Mouse (Mus musculus): Measurements from ENCODE around the gene Klhl12. TPM values are rescaled to one million over a fixed set of nuclear protein-coding genes. Genes with fewer than 3 reads are reported as not detected.
"Not testable (repeated sequence)": the region's sequence is repeated elsewhere in the genome, so short reads cannot be mapped to it uniquely, and the experiment has no call there.

Klhl12 gene
- polyA plus RNA-seq, 1 experiment from 2014 or later: 32.3 TPM

GRCm38 (mm10) chr1:134500916-134501315, 45.6 kb downstream of the Klhl12 start:
- no peak overlapping the region for H3K4me2 ChIP-seq (replicated peaks)
- no peaks in the 10 kb centered on the region for H3K27me3 ChIP-seq
- H3K4me3 ChIP-seq (replicated peaks): no peak overlapping the region
- 100% methylated on average over 1 of the region's 1 CpGs for WGBS
- no peak for ATAC-seq
- H3K4me1 ChIP-seq (replicated peaks): peaks cover 3% of the 10 kb centered on the region
- H3K9me3 ChIP-seq: no peaks in the 10 kb centered on the region
- peaks cover 24% of the 10 kb centered on the region for H3K36me3 ChIP-seq
- H3K9ac ChIP-seq (replicated peaks): no peak overlapping the region
- H3K27ac ChIP-seq: no peak overlapping the region

- Histone ChIP-seq H3K9ac (replicated peaks) (no peak overlapping the region), H3K27ac (no peak overlapping the region), H3K36me3 (peaks cover 54% of the 10 kb centered on the region), H3K9me3 (no peaks in the 10 kb centered on the region), H3K4me1 (replicated peaks) (no peaks in the 10 kb centered on the region), H3K4me2 (replicated peaks) (no peak overlapping the region), H3K27me3 (0 out of 2 replicates have a peak, but pooled peaks cover under 1% of the 10 kb centered on the region), H3K4me3 (replicated peaks) (no peak overlapping the region)
- WGBS: 92% methylated on average over 8 of the region's 8 CpGs
- ATAC-seq: no peak
Observed at GRCm38 (mm10) chr1:134506201-134506600, 50.9 kb downstream of the Klhl12 start.

- H3K4me3 ChIP-seq (replicated peaks): no peak overlapping the region
- peaks cover 41% of the 10 kb centered on the region for H3K36me3 ChIP-seq
- no peak overlapping the region for H3K9ac ChIP-seq (replicated peaks)
- H3K27me3 ChIP-seq: peaks cover 37% of the 10 kb centered on the region
- peaks cover 17% of the 10 kb centered on the region for H3K4me1 ChIP-seq (replicated peaks)
- H3K4me2 ChIP-seq (replicated peaks): no peak overlapping the region
- H3K27ac ChIP-seq: no peak overlapping the region
- ATAC-seq: no peak
- no peaks in the 10 kb centered on the region for H3K9me3 ChIP-seq
- WGBS: 61% methylated on average over 7 of the region's 7 CpGs
Observed at GRCm38 (mm10) chr1:134510018-134510417, 54.7 kb downstream of the Klhl12 start.

GRCm38 (mm10) chr1:134512183-134512582, 56.9 kb downstream of the Klhl12 start:
- Histone ChIP-seq H3K36me3 (peaks cover 21% of the 10 kb centered on the region), H3K9ac (replicated peaks) (no peak overlapping the region), H3K4me3 (replicated peaks) (no peak overlapping the region), H3K27me3 (peaks cover 40% of the 10 kb centered on the region), H3K4me2 (replicated peaks) (no peak overlapping the region), H3K27ac (no peak overlapping the region), H3K4me1 (replicated peaks) (peaks cover 28% of the 10 kb centered on the region), H3K9me3 (no peaks in the 10 kb centered on the region)
- 62% methylated on average over 4 of the region's 4 CpGs for WGBS
- no peak for ATAC-seq

- H3K36me3 ChIP-seq: peaks cover 17% of the 10 kb centered on the region
- no peak for ATAC-seq
- H3K4me2 ChIP-seq (replicated peaks): no peak overlapping the region; the same call in 1 of the 2 replicates
- 56% methylated on average over 6 of the region's 6 CpGs for WGBS
- no peak overlapping the region for H3K27ac ChIP-seq
- no peak overlapping the region for H3K9ac ChIP-seq (replicated peaks)
- H3K4me1 ChIP-seq (replicated peaks): peaks cover 28% of the 10 kb centered on the region
- H3K9me3 ChIP-seq: no peaks in the 10 kb centered on the region
- H3K4me3 ChIP-seq (replicated peaks): peak overlapping the region; percentile 36; the same call in 1 of the 2 replicates
- H3K27me3 ChIP-seq: peaks cover 40% of the 10 kb centered on the region
Observed at GRCm38 (mm10) chr1:134512584-134512983, 57.3 kb downstream of the Klhl12 start.

- Histone ChIP-seq H3K27me3 (peaks cover 40% of the 10 kb centered on the region), H3K36me3 (peaks cover 10% of the 10 kb centered on the region), H3K9ac (replicated peaks) (peak overlapping the region; percentile 55), H3K9me3 (no peaks in the 10 kb centered on the region), H3K4me2 (replicated peaks) (peak overlapping the region; percentile 65), H3K4me1 (replicated peaks) (peaks cover 28% of the 10 kb centered on the region), H3K4me3 (replicated peaks) (peak overlapping the region; percentile 36), H3K27ac (no peak overlapping the region)
- WGBS: 1% methylated on average over 38 of the region's 38 CpGs
- ATAC-seq: peak; percentile 56; the same call in 1 of the 2 replicates
Observed at GRCm38 (mm10) chr1:134513312-134513860, 58.1 kb downstream of the Klhl12 start.

GRCm38 (mm10) chr1:134513876-134514590, 58.7 kb downstream of the Klhl12 start:
- Histone ChIP-seq H3K36me3 (peaks cover 6% of the 10 kb centered on the region), H3K9me3 (no peaks in the 10 kb centered on the region), H3K9ac (replicated peaks) (no peak overlapping the region), H3K4me1 (replicated peaks) (peaks cover 28% of the 10 kb centered on the region), H3K27ac (no peak overlapping the region), H3K27me3 (peaks cover 40% of the 10 kb centered on the region), H3K4me2 (replicated peaks) (peak overlapping the region; percentile 65), H3K4me3 (replicated peaks) (peak overlapping the region; percentile 36; the same call in 1 of the 2 replicates)
- 42% methylated on average over 16 of the region's 16 CpGs for WGBS
- ATAC-seq: no peak

GRCm38 (mm10) chr1:134515891-134516290, 60.6 kb downstream of the Klhl12 start:
- H3K36me3 ChIP-seq: no peaks in the 10 kb centered on the region
- no peak for ATAC-seq
- no peak overlapping the region for H3K9ac ChIP-seq (replicated peaks)
- H3K4me2 ChIP-seq (replicated peaks): no peak overlapping the region
- no peak overlapping the region for H3K4me3 ChIP-seq (replicated peaks)
- H3K4me1 ChIP-seq (replicated peaks): peaks cover 28% of the 10 kb centered on the region
- WGBS: 78% methylated on average over 2 of the region's 2 CpGs
- H3K9me3 ChIP-seq: no peaks in the 10 kb centered on the region
- H3K27me3 ChIP-seq: peaks cover 40% of the 10 kb centered on the region
- peak overlapping the region; percentile 7; the same call in 1 of the 2 replicates for H3K27ac ChIP-seq

GRCm38 (mm10) chr1:134516491-134517198, 61.3 kb downstream of the Klhl12 start:
- H3K4me1 ChIP-seq (replicated peaks): peaks cover 28% of the 10 kb centered on the region
- peak; percentile 62; the same call in 1 of the 2 replicates for ATAC-seq
- H3K4me2 ChIP-seq (replicated peaks): no peak overlapping the region
- H3K36me3 ChIP-seq: no peaks in the 10 kb centered on the region
- no peak overlapping the region for H3K4me3 ChIP-seq (replicated peaks)
- H3K27me3 ChIP-seq: peaks cover 35% of the 10 kb centered on the region
- H3K9me3 ChIP-seq: no peaks in the 10 kb centered on the region
- WGBS: 11% methylated on average over 4 of the region's 4 CpGs
- H3K27ac ChIP-seq: peak overlapping the region; percentile 7; the same call in 1 of the 2 replicates
- H3K9ac ChIP-seq (replicated peaks): no peak overlapping the region

- H3K4me3 ChIP-seq (replicated peaks); H3K4me2 ChIP-seq (replicated peaks); H3K9me3 ChIP-seq; H3K36me3 ChIP-seq; H3K27ac ChIP-seq; ATAC-seq; H3K9ac ChIP-seq (replicated peaks): not testable (repeated sequence)
- peaks cover 18% of the 10 kb centered on the region for H3K4me1 ChIP-seq (replicated peaks)
- WGBS: 97% methylated on average over 14 of the region's 14 CpGs
- peaks cover 23% of the 10 kb centered on the region for H3K27me3 ChIP-seq
Observed at GRCm38 (mm10) chr1:134517841-134518240, 62.5 kb downstream of the Klhl12 start.

GRCm38 (mm10) chr1:134518677-134519076, 63.3 kb downstream of the Klhl12 start:
- H3K4me3 ChIP-seq (replicated peaks): no peak overlapping the region

GRCm38 (mm10) chr1:134519201-134519600, 63.9 kb downstream of the Klhl12 start:
- ATAC-seq; H3K27ac ChIP-seq; H3K9me3 ChIP-seq; H3K4me3 ChIP-seq (replicated peaks); H3K36me3 ChIP-seq; H3K9ac ChIP-seq (replicated peaks); H3K4me2 ChIP-seq (replicated peaks): not testable (repeated sequence)
- 95% methylated on average over 5 of the region's 5 CpGs for WGBS
- peaks cover 11% of the 10 kb centered on the region for H3K27me3 ChIP-seq
- H3K4me1 ChIP-seq (replicated peaks): peaks cover 11% of the 10 kb centered on the region

More at GRCm38 (mm10) chr1:134518677-134519076, 63.3 kb downstream of the Klhl12 start:
- ATAC-seq: 0 out of 2 replicates have a peak, but pooled peaks have one; percentile 45
- 17% methylated on average over 7 of the region's 7 CpGs for WGBS
- H3K27me3 ChIP-seq: peaks cover 15% of the 10 kb centered on the region
- peaks cover 11% of the 10 kb centered on the region for H3K4me1 ChIP-seq (replicated peaks)
- H3K4me2 ChIP-seq (replicated peaks): no peak overlapping the region
- no peaks in the 10 kb centered on the region for H3K9me3 ChIP-seq
- no peaks in the 10 kb centered on the region for H3K36me3 ChIP-seq
- no peak overlapping the region for H3K9ac ChIP-seq (replicated peaks)
- H3K27ac ChIP-seq: no peak overlapping the region

All from midbrain, embryonic 13.5 days (tissue).